Mouse (Mus musculus) retina, adult 2 months (tissue): ENCODE data around the gene Gm20661.

ENCODE experiments used
- DNase-seq: peaks from one replicate; pipeline ENCODE4 v3.0.0-alpha.2; 2012; ENCODE audit warnings: low read depth, low spot score

Gene Gm20661

DNA sequence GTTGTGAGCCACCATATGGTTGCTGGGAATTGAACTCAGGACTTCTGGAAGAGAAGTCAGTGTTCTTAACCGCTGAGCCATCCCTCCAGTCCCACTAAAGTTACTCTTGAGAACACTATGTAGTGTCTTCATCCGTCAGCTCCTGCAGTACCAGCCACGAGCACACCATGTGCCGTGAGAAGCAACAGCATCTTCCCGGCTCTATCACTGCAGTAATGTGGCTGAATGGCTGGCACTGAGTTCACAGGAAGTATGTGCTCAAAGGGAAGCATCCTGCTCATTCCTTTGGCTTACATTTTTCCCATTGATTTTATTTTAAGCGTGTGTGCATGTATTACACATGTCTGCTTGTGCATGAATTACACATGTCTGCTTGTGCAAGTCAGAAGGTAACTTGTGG, 15.4 kb upstream of the Gm20661 start:
- no peak for DNase-seq

DNA sequence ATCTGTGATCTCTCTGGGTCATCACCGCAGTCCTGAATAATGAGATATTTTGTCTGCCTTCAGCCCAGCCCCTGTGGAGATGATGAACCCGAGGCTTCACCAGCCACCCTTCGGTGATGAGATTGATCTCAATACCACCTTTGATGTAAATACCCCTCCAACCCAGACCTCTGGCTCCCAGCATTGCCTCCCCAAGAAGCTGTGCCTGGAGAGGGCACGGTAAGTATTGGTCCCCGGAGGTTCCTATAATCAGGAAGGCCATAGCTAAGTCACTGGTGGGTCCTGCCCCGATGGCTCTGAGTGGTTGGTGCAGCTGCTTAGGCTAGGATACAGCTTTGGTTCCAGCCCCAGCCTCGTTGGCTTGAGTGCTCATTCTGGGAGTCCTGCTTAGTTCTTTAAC, 14.3 kb upstream of the Gm20661 start:
- no peak for DNase-seq

DNA sequence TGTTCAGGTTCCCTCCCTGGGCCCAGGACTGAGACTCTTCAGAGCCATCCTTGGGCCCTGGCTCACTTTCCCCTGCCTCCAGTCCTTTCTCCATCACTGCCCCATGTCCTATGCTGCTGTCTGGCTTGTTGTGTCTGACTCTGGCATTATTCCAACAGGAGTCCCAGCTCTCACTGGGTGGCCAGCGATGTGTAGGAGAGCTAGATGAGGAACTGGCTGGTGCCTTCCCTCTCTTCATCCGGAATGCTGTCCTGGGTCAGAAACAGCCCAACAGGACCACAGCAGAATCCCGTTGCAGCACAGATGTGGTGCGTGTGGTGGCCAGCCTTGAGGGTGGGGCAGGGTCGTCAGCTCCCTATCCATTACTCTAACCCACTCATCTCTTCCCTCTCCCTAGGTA, 12.5 kb upstream of the Gm20661 start:
- DNase-seq, result no peak

DNA sequence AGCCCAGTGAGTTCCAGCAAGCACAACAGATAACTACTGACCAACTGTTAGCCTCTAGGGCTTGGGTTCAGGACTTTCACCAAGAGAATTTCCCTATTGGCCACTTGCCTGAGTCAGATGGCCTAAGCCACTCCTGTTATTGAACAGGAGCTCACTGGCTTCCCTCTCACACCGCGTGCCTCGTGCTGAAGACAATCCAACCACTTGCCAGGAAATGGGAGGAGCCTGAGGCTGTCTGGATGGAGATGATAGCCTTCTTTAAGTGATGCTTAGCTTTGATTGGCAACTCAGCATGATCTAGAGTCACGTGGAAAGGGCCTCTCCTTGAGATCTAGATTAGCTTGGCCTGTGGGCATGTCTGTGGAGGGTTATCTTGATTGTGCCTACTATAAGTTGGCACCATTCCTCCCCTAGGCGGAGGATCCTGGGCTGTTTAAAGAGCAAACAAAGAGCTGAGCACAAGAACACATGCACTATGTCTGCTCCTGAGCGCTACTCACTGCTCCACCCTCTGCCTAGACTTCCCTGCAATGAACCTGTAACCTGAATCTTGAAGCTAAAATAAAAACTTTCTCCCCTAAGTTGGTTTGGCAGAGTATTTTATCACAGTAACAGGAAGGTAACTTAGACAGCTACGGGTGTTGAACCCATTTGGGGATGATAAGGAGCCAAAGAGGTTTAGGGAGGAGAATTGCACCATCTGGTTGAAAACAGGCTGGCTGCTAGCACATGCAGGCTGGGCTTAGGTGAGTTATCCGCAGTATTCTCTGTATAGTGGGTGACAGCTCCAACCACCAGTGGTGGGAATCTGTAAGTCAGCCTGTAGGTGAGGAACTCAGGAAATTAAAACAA, 10.9 kb upstream of the Gm20661 start:
- DNase-seq, result no peak

DNA sequence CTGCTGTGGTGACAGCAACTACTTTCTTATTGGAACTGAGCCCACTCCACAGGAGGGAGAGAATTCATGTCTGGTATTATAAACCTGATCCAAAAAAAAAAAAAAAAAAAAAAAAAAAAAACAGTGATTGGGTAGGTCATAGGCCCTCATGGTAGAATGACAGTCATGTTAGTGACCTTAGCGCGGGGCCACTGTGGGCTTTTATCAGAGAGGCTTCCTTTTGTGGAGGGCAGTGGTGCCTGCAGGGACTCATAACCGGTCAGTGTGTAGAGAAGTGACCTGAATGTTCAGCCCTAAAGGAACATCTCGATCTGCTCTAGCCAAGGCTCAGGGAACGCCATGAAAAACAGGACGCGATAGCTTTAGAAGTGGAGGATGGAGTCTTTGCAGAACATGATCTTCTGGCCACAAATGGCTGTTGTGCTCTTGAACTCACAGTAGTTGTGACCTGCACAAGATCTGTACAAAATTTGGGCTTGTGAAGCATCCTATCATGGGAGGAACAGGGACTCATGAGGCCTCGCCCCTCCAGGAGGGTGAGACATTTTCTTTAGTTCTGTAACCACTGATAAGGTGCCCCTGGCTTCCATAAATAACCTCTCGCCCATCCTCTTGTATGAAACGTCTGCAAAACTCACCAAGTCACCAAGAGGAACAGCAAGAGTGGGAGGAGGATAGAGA, 8.2 kb upstream of the Gm20661 start:
- DNase-seq, result no peak

DNA sequence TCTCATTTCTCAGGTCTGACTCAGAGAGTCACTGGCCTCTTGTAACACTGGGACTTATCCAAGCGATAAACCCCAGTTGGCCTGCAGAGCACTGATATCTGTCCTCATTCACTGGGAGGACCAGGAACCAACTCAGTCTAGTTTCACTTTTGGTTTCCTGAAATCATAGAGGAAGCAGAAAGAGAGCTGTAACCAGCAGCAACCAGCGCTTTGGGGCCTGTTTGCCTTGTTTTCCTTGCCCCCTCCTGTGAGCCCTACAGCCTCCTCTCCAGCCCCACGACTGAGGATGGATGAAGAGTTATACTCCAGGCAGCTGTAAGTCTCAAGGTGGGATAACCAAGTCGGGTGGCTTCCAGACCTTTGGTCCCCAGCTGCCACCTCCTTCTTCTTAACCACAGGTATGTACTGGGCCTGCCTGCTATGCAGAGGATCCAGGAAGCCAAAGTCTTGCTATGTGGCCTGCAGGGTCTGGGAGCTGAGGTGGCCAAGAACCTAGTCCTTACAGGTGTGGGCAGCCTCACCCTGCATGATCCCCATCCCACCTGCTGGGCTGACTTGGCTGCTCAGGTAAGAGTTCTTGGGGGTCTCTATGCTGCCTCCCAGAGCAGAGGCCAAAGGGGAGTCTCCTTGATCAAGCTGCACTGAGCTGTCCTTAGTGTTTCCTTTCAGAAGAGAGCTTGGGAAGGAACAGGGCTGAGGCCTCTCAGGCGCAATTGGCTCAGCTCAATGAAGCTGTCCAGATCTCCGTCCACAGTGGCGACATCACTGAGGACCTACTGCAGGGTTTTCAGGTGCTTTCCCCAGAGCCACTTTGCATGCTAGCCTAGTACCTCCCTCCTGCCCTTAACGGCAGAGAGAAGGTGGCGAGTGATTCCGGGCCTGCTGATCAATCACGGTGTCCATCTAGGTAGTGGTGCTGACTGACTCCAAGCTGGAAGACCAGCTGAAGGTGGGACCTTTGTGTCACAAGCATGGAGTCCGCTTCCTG, 7.2 kb upstream of the Gm20661 start, which contains the start of gene Uba7:
Gene Uba7 (plus strand): TSS at position 107 of the 988 bp plus-strand sequence.
- no peak for DNase-seq

DNA sequence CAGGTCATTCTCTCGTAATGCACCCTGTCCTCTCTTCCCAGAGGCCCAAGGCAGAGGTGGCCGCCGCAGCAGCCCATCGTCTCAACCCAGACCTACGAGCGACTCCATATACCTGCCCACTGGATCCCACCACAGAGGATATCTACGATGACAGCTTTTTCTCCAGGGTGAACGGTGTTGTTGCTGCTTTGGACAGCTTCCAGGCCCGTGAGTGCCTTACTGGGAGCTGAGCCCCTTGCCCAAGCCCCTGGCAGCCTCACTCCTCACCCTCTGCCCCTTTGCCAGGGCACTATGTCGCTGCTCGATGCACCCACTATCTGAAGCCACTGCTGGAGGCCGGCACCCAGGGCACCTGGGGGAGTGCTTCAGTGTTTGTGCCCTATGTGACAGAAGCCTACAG, 4.0 kb upstream of the Gm20661 start:
- DNase-seq, result no peak

DNA sequence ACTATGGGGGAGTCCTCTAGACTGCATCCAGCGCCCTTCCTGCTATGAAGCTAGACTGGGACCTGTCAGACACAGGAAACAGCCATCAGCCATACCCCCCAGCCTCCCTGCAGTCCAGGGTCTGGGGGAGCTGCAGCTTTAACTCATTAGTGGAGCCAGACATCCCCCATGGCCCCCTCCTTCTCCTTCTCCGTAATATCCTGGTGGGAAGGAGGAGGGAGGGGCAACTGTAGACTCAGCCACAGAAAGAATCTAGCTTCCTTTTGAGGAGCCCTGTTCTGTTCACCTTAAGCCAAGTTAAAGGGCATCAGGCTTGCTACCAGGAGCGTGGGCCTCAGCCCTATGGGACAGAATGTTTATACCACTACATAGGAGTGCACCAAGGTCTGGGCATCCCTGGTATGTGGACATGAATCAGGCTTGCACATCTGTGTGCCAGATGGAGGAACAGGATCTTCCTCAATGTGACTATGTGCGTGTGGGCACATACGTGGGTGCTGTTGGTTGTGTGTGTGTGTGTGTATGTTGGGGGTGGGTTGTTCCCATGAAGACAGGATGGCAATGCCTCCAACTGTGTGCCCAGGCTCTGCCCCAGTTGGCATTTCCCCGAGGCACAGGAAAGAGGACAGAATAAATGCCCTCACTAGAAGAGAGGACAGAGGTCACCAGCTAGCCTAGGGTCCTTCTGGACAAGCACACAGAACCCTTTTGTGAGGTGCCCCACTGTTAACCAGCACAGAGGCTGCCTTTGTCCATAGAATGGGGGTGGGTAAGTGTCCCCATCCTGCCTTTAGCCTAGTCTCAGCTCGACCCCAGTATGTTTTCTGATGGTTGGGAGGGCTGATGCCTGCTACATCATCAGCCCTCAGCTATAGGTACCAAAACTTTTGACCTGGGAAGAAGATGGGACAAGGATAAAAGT, 913 bp upstream of the Gm20661 start:
- no peak for DNase-seq

DNA sequence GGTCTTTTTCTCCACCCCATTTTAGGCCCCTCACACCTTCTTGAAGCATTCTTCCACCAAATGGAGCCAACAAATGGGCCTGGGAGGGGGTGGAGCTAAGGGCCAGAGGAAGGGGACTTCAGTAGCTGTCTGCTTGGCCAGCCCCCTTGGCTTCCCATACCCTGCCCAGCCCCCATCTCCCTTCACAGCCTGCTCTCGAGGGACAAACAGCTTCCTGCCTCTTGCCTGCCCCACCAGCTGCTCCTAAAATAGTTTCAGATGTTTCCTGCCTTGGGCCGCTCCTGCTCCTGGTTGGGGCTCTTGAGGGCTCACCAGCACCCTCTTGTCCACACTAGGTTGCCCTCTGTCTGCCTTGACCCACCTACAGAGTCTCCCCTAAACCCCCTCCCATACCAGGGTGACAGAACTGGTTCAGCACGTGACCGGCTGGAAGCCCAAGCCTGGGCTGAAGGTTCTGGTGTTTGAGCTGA, 598 bp downstream of the Gm20661 start:
- DNase-seq, result no peak

DNA sequence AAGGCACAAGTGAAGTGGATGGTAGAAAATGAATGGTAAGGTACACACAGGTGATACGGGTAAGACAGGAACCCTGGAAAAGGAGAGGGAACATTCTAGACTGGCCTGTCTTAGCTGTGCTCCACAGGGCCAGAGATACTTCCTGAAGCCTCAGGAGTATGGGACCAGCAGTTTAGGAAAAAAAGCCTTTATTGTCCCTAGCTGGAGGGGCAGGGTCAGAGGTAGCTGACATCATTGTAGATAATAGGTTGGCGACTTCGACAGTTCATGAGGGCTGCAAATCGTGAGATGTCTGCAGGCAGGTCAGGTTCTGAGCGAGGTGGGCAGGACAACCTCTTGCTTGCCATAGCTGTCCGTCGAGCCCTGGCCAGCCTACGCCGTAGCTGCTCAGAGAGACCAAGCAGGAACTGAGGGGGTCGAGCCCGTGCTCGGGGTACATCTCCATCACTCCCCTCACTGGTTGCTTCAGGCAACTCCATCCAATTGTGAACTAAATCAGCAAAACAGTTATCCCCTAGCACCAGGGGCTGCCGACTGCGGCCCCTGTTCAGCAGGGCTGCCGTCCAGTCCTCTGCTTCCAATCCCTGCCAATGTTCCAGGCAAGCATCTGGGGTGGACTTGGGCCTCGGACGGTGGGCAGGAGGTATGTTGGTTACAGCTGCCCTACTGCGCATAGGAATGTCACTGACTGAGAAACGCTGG, 1.3 kb downstream of the Gm20661 start:
- DNase-seq, result no peak

DNA sequence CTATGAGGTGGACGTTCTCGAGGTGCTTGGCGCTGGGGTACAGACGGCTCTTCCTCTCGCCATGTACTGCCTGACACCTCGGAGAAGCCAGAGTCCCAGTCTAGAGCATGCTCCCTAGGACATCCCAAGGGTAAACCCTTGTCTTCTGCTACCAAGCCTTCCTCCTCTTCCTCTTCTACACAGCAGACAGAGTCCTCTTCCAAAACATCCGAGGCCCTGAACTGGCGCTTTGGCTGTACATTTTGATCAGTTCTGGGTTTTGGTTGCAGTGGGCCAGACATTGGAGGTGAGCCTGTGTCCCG, 1.8 kb downstream of the Gm20661 start:
- DNase-seq, result no peak

DNA sequence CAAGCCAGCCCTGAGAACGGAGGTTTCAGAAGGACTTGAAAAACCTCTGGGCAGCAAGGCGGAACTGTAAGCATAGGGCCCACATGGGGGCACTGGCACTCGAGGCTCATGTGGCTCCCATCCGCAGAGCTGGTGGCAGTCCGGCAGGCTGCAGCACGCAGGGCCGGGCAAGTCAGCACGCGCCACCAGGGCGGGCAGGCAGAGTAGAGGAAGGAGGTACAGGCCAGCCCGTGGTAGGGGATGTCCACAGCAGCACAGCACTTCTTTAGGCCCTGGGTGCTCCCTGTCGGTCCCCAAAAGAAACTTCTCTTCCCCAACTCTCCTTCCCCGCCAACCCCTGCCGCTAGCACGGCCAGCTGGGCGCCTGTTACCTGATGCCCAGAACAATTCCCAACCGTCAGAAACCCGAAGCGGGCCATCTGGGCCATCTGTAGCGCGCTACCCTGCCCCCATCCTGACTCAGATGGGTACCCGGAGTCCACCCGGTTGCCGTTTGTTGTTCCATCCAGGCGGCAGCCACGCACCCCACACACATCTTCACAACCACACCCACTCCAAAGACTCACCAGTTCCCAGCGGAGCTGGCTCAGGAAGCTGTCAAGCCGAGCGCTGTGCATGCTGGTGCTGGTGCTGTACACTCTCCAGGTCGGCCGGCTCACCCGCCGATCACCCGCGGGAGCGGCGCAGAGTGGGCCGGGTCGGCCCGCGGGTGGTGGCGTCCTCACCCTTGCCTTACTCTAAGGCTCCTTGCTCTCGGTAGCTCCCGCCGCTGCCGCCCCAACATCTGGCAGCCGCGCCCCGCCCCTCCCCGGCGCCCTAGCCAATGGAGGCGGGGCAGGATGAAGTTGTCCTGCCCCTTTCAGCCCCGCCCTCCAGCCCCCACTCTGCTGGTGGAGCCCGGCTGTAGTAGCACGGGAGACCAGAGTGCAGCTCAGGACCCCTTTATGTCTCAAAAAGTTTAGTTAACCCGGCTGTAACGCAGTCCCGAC, 2.6 kb downstream of the Gm20661 start, which contains the start of gene Inka1:
Gene Inka1 (minus strand): TSS at position 749 of the 989 bp plus-strand sequence.
- DNase-seq, result no peak

DNA sequence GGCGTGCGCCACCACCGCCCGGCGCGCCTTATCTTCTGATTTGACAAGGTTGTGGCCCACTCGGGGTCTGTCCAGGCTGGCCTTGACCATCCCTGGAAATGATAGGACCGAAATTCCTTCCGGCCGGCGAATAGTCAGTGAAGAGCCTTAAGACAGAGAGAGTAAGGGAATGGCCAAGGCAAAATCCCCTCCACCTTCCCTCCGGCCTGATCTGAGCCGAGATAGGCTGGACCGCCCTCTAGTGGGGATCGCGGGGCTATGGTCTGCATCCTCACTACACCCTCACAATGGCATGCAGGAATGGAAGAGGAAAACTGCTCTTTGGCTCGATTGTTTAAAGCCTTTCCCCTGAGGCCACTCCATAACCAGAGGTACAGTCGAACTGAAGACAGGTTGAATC, 3.5 kb downstream of the Gm20661 start:
- DNase-seq, result no peak

DNA sequence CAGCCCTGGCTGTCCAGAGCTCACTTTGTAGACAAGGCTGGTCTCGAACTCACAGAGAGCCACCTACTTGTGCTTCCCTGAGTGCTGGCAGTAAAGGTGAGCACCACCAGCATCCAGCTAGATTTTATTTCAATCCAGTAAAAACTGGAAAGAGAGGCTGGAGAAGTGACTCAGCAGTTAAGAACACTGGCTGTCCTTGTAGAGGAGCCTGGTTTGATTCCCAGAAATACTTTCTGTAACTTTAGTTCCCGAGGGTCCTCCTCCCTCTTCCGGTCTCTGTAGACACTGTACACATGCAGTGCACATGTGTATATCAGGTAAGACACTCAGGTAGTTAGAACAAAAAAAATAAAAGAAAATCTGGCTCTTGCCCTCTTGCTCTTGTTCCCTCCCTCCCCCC, 5.1 kb downstream of the Gm20661 start:
- no peak for DNase-seq

DNA sequence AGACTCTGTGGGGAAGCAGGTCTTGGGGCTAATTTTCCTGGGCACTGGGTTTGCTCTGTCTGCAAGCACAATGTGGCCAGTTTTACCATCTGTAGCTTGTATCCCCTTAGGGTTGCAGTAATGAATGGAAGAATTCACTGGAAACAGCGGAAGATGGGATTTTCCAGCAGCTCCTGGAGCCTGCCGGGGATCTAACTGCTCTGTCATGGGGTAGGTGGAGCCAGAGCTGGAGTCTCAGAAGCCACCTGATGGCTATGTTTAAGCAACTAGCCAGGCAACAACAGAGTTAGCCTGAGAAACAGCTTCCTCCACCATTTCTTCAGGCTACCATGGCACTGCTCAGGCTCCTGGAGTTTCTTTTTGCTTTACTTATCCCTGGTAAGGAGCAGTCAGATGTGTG, 9.3 kb downstream of the Gm20661 start, which contains the start of gene Cdhr4:
Gene Cdhr4 (plus strand): TSS at position 301 of the 400 bp plus-strand sequence.
- no peak for DNase-seq

DNA sequence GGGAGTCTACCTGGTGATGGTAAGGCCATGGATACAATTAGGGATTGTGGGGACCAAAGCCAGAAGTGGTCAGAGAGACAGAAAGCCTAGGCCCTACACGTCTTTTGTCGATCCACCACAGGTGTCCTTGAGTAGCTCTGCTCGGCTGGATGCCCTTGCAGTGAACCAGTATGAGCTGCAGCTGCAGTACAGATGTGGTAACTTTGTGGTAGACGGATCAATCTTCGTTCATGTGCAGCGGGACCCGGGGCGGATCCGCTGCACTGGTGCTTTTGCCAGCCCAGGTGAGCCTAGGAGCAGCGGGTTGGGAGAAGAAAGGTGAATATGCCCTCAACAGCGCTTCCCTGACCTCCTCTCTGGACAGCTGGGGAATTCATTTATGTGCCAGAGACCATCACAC, 10.2 kb downstream of the Gm20661 start:
- no peak for DNase-seq

DNA sequence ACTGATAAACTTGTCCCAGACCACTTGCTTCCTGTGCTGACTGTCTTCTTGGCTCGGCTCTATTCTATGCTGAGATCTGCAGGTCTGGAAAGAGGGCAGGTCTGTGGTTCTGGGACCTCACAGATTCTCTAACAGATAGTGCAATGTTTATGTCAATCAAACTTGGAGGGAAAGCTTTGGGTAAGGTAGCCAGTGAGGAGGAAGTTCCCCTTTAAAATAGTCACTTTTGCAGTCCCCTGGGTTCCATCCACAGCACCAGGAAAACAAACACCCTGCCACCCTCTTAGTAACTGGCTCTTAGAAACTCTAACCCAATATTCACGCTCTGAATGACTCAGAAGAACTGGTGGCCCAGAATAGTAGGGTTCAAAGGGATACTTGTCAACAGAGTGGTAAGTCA, 11.6 kb downstream of the Gm20661 start:
- no peak for DNase-seq

DNA sequence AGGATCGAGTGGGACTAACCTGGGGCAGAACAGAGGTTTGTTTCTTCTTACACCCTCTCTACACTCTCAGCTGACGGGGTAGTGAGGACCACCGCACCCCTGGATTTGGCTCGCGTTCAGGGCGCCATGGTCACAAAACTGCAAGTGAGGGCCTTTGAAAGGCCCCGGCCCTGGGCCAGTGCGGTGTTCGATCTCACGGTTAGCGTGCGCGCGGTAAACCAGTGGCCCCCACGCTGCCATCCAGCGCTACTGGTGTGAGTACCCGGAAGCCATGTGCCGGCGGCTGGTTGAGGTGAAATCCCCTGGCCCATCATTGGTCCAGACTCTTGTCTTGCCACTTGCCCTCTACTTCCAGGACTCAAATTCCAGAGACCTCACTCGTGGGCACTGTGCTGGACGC, 12.7 kb downstream of the Gm20661 start:
- no peak for DNase-seq

DNA sequence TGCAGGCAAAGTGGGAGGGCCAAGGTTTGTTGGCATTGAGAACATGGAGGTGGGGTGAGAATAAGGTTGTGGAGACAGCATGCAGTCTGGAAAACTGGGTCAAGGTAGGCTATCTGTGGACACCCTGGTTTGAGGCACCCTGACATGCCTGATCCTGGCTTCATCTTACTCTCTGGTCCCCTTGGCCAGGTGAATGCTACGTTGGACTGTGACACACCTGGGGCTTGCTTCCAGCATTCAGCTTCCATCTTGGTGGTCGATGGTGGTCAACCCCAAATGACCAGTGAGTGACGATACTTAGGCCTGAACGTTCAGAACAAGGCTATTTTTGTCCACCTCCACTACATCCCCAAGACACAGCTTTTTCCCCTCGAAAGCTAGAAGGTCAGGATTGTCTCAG, 13.2 kb downstream of the Gm20661 start, which contains the start of gene Gm20662:
Gene Gm20662 (plus strand): TSS at position 301 of the 400 bp plus-strand sequence.
- DNase-seq, result no peak
